Mouse (Mus musculus) intestine, embryonic 16.5 days (tissue): Measurements from ENCODE around the gene Mttp. TPM values are rescaled to one million over a fixed set of nuclear protein-coding genes. Genes with fewer than 3 reads are reported as not detected.

Experiments
- ATAC-seq: fragments of 200-750 bp; cut with Nextera tagmentation; 2 replicates; pipeline ENCODE4 v1.8.0; 2017; ENCODE audit warnings: moderate TSS enrichment, moderate library complexity
- H3K27ac ChIP-seq: fragments of 300-500 bp; sonication (generic); 2 replicates; pipeline ENCODE4 v1.5.1; 2014; ENCODE audit warnings: mild to moderate bottlenecking, low read length
- H3K27me3 ChIP-seq: fragments of 300-500 bp; sonication (generic); replicated peaks from 2 replicates; pipeline ENCODE4 v1.6.1; 2014; ENCODE audit warnings: low read length, control low read depth, mixed read lengths; ENCODE audit not compliant: control insufficient read depth, insufficient read depth
- H3K36me3 ChIP-seq: fragments of 300-500 bp; sonication (generic); 2 replicates; pipeline ENCODE4 v1.6.1; 2014; ENCODE audit warnings: low read length, control low read depth; ENCODE audit not compliant: control insufficient read depth, insufficient read depth
- H3K4me1 ChIP-seq: fragments of 300-500 bp; sonication (generic); 2 replicates; pipeline ENCODE4 v1.6.1; 2014; ENCODE audit warnings: low read length, control low read depth, mixed read lengths; ENCODE audit not compliant: control insufficient read depth, insufficient read depth
- H3K4me2 ChIP-seq: fragments of 300-500 bp; sonication (generic); 2 replicates; pipeline ENCODE4 v1.6.1; 2014; ENCODE audit warnings: low read depth, low read length, control low read depth
- H3K4me3 ChIP-seq: fragments of 300-500 bp; sonication (generic); 2 replicates; pipeline ENCODE4 v1.5.1; 2014; ENCODE audit warnings: mild to moderate bottlenecking, low read length
- H3K9ac ChIP-seq: fragments of 300-500 bp; sonication (generic); 2 replicates; pipeline ENCODE4 v1.6.1; 2014; ENCODE audit warnings: low read depth, low read length
- H3K9me3 ChIP-seq: fragments of 300-500 bp; sonication (generic); 2 replicates; pipeline ENCODE4 v1.6.1; 2016; ENCODE audit warnings: low read length, control low read depth; ENCODE audit not compliant: control insufficient read depth
- WGBS: fragments of 180-500 bp; shearing (Covaris S2); extraction: QIAGEN DNeasy Blood & Tissue Kit; methylation state at CpG from one replicate; pipeline ENCODE4 v1.1.7; 2014; 5-methylcytosine and 5-hydroxymethylcytosine counted together
- polyA plus RNA-seq: library from polyadenylated mRNA; unstranded; fragments of >200 nt; fragmentation: Nextera tagmentation; extraction: Ambion mirVana; gene quantifications from 2 replicates; pipeline ENCODE4 v1.2.1, GENCODE M21; 2015

Gene Mttp
- 405 and 573 TPM in 2 replicates for polyA plus RNA-seq

GRCm38 (mm10) chr3:138144642-138145171 lies at the start of gene Mttp:
Gene Mttp (minus strand): TSS chr3:138144968.
- WGBS = 1% methylated on average over 8 of the region's 8 CpGs
- H3K9me3 ChIP-seq = no peaks in the 10 kb centered on the region
- H3K4me1 ChIP-seq = 0 out of 2 replicates have a peak, but pooled peaks cover 2% of the 10 kb centered on the region
- H3K27ac ChIP-seq = peak within 1 kb of the TSS; percentile 100
- H3K9ac ChIP-seq = peak within 1 kb of the TSS; percentile 85
- no peaks in the 10 kb centered on the region for H3K27me3 ChIP-seq
- no peaks in the 10 kb centered on the region; the same call in 1 of the 2 replicates for H3K36me3 ChIP-seq
- ATAC-seq = peak; percentile 19; the same call in 1 of the 2 replicates
- H3K4me3 ChIP-seq = peak within 1 kb of the TSS; percentile 73
- peak within 1 kb of the TSS; percentile 68 for H3K4me2 ChIP-seq

- ATAC-seq = no peak
- no peaks in the 10 kb centered on the region; the same call in 1 of the 2 replicates for H3K27me3 ChIP-seq
- H3K36me3 ChIP-seq = no peaks in the 10 kb centered on the region
- no peak within 1 kb of the TSS for H3K9ac ChIP-seq
- no peak within 1 kb of the TSS for H3K4me3 ChIP-seq
- no peak within 1 kb of the TSS for H3K4me2 ChIP-seq
- no peak within 1 kb of the TSS for H3K27ac ChIP-seq
- no peaks in the 10 kb centered on the region for H3K4me1 ChIP-seq
- H3K9me3 ChIP-seq = no peaks in the 10 kb centered on the region
- WGBS = 86% methylated on average over 15 of the region's 15 CpGs
Measured at GRCm38 (mm10) chr3:138193683-138194302, 49.0 kb upstream of the Mttp start, which contains the start of gene 4930579F01Rik. Gene 4930579F01Rik (minus strand): TSS chr3:138193825.

GRCm38 (mm10) chr3:138192260-138192659 lies 47.5 kb upstream of the Mttp start:
- H3K9me3 ChIP-seq = no peaks in the 10 kb centered on the region
- no peak overlapping the region for H3K9ac ChIP-seq
- H3K27me3 ChIP-seq = no peaks in the 10 kb centered on the region; the same call in 1 of the 2 replicates
- no peaks in the 10 kb centered on the region for H3K36me3 ChIP-seq
- H3K27ac ChIP-seq = no peak overlapping the region
- WGBS = 67% methylated on average over 7 of the region's 7 CpGs
- H3K4me3 ChIP-seq = no peak overlapping the region
- no peak for ATAC-seq
- H3K4me1 ChIP-seq = no peaks in the 10 kb centered on the region
- H3K4me2 ChIP-seq = no peak overlapping the region

- no peak overlapping the region for H3K4me2 ChIP-seq
- ATAC-seq = no peak
- H3K9ac ChIP-seq = no peak overlapping the region
- H3K4me1 ChIP-seq = no peaks in the 10 kb centered on the region
- H3K27ac ChIP-seq = no peak overlapping the region
- no peak overlapping the region for H3K4me3 ChIP-seq
- H3K36me3 ChIP-seq = no peaks in the 10 kb centered on the region
- no peaks in the 10 kb centered on the region for H3K27me3 ChIP-seq
- no peaks in the 10 kb centered on the region for H3K9me3 ChIP-seq
- 85% methylated on average over 26 of the region's 26 CpGs for WGBS
Measured at GRCm38 (mm10) chr3:138185995-138186930, 41.5 kb upstream of the Mttp start.

GRCm38 (mm10) chr3:138185290-138185689 lies 40.5 kb upstream of the Mttp start:
- peak; percentile 48 for ATAC-seq
- WGBS = 47% methylated on average over 4 of the region's 4 CpGs
- no peaks in the 10 kb centered on the region for H3K27me3 ChIP-seq
- H3K27ac ChIP-seq = no peak overlapping the region
- no peaks in the 10 kb centered on the region for H3K9me3 ChIP-seq
- no peak overlapping the region for H3K9ac ChIP-seq
- no peak overlapping the region for H3K4me3 ChIP-seq
- H3K4me1 ChIP-seq = no peaks in the 10 kb centered on the region
- H3K36me3 ChIP-seq = no peaks in the 10 kb centered on the region
- H3K4me2 ChIP-seq = no peak overlapping the region

GRCm38 (mm10) chr3:138183371-138183770 lies 38.6 kb upstream of the Mttp start:
- Histone ChIP-seq H3K9ac (no peak overlapping the region), H3K4me3 (no peak overlapping the region), H3K27ac (no peak overlapping the region), H3K4me1 (no peaks in the 10 kb centered on the region), H3K9me3 (no peaks in the 10 kb centered on the region), H3K4me2 (no peak overlapping the region), H3K27me3 (no peaks in the 10 kb centered on the region), H3K36me3 (no peaks in the 10 kb centered on the region)
- ATAC-seq = no peak
- WGBS = 82% methylated on average over 7 of the region's 7 CpGs

- H3K9ac ChIP-seq = no peak overlapping the region
- H3K4me1 ChIP-seq = no peaks in the 10 kb centered on the region
- no peak for ATAC-seq
- H3K27me3 ChIP-seq = no peaks in the 10 kb centered on the region
- H3K36me3 ChIP-seq = no peaks in the 10 kb centered on the region
- H3K27ac ChIP-seq = no peak overlapping the region
- H3K9me3 ChIP-seq = no peaks in the 10 kb centered on the region
- no peak overlapping the region for H3K4me3 ChIP-seq
- H3K4me2 ChIP-seq = no peak overlapping the region
- WGBS = 88% methylated on average over 2 of the region's 2 CpGs
Measured at GRCm38 (mm10) chr3:138182019-138182418, 37.3 kb upstream of the Mttp start.

GRCm38 (mm10) chr3:138175551-138175950 lies 30.8 kb upstream of the Mttp start:
- WGBS = 66% methylated on average over 6 of the region's 6 CpGs
- ATAC-seq = no peak
- H3K9ac ChIP-seq = no peak overlapping the region
- H3K36me3 ChIP-seq = no peaks in the 10 kb centered on the region
- 0 out of 2 replicates have a peak, but pooled peaks cover 3% of the 10 kb centered on the region for H3K9me3 ChIP-seq
- H3K4me2 ChIP-seq = no peak overlapping the region
- H3K27me3 ChIP-seq = no peaks in the 10 kb centered on the region
- no peak overlapping the region for H3K4me3 ChIP-seq
- no peak overlapping the region for H3K27ac ChIP-seq
- H3K4me1 ChIP-seq = no peaks in the 10 kb centered on the region; the same call in 1 of the 2 replicates

- H3K36me3 ChIP-seq = no peaks in the 10 kb centered on the region
- 0 out of 2 replicates have a peak, but pooled peaks cover 3% of the 10 kb centered on the region for H3K9me3 ChIP-seq
- WGBS = 82% methylated on average over 10 of the region's 10 CpGs
- no peak overlapping the region for H3K9ac ChIP-seq
- no peak overlapping the region for H3K27ac ChIP-seq
- no peaks in the 10 kb centered on the region; the same call in 1 of the 2 replicates for H3K4me1 ChIP-seq
- ATAC-seq = no peak
- H3K27me3 ChIP-seq = no peaks in the 10 kb centered on the region
- no peak overlapping the region for H3K4me2 ChIP-seq
- no peak overlapping the region for H3K4me3 ChIP-seq
Measured at GRCm38 (mm10) chr3:138173291-138173690, 28.5 kb upstream of the Mttp start.
